Mouse (Mus musculus): ENCODE results near the gene Klk1b21.
"Not testable (repeated sequence)": the region's sequence is repeated elsewhere in the genome, so short reads cannot be mapped to it uniquely, and the experiment has no call there.

Klk1b21 gene

GRCm38 (mm10) chr7:44102028-44102427, at the start of gene Klk1b21:
Gene Klk1b21, plus strand, starts transcription at chr7:44102328.
- in situ Hi-C loops (cut with MboI; ENCODE audit: low sequenced_read_pairs): not testable (repeated sequence)

- in situ Hi-C loops (cut with MboI; ENCODE audit: low sequenced_read_pairs): loop anchor here (5.0 kb wide), 1 partner anchor 85 kb away; no protein-coding TSS in a partner anchor
These were observed 30.0 kb upstream of the Klk1b21 start for GRCm38 (mm10) chr7:44072117-44072516.

- in situ Hi-C loops (cut with MboI; ENCODE audit: low sequenced_read_pairs): no loop called here
These were observed 24.4 kb upstream of the Klk1b21 start for GRCm38 (mm10) chr7:44077703-44078102.

GRCm38 (mm10) chr7:44096111-44096510, 6.0 kb upstream of the Klk1b21 start:
- in situ Hi-C loops (cut with MboI; ENCODE audit: low sequenced_read_pairs): no loop called here

- in situ Hi-C loops (cut with MboI; ENCODE audit: low sequenced_read_pairs): no loop called here
These were observed 10.2 kb downstream of the Klk1b21 start, which contains the start of gene Klk1b22 for GRCm38 (mm10) chr7:44112373-44112772. Gene Klk1b22, plus strand, starts transcription at chr7:44112673.

GRCm38 (mm10) chr7:44123445-44123844, 21.3 kb downstream of the Klk1b21 start:
- in situ Hi-C loops (cut with MboI; ENCODE audit: low sequenced_read_pairs): no loop called here

GRCm38 (mm10) chr7:44136467-44136866, 34.3 kb downstream of the Klk1b21 start, which contains the start of gene Klk1b16:
Gene Klk1b16, plus strand, starts transcription at chr7:44136767.
- in situ Hi-C loops (cut with MboI; ENCODE audit: low sequenced_read_pairs): no loop called here
